Comparison of ENCODE assay signal across 9 mouse cellular contexts in genomic region chr16:91875567-91876344, GRCm38 (mm10).
DNase-seq lines count a peak whose midpoint lies in the region; ATAC-seq lines count a peak whose summit lies in the region.
"Had no signal": no experiment of that assay in that cellular context is flagged by ENCODE, and none has a peak within 500 bp of the region (broad histone marks: within the 10 kb centered on the region; RNA-seq: fewer than 3 reads in every experiment).

No protein-coding gene starts in this region.

- DNase-seq in adrenal gland, postnatal 14 days = peak; percentile 49
- no peak for DNase-seq in adrenal gland, adult 8-10 months
- DNase-seq in neural tube, embryonic 10.5 days (ENCODE audit: extremely low spot score, low spot score) = no peak
- no peak for DNase-seq in limb, embryonic 10.5 days (ENCODE audit: low spot score)
- peak; percentile 66 to 71 for DNase-seq in urinary bladder, postnatal 4 days (ENCODE audit: low spot score in 2 of 2)
- no peak for DNase-seq in right cerebral cortex, adult 18-20 months
- no peak for DNase-seq in left cerebral cortex, adult 11 months (ENCODE audit: low spot score)
- DNase-seq: lung, adult 18-20 months had no signal

- peaks cover 40% of the 10 kb centered on the region for H3K36me3 ChIP-seq in neural tube, embryonic 13.5 days
- peaks cover 21% of the 10 kb centered on the region for H3K36me3 ChIP-seq in limb, embryonic 10.5 days

- peak; percentile 59 for ATAC-seq in neural tube, embryonic 13.5 days (ENCODE audit: low read depth)

- H3K27ac ChIP-seq in neural tube, embryonic 13.5 days (replicated peaks) = peak overlapping the region; percentile 61
- H3K27ac ChIP-seq in limb, embryonic 10.5 days = peak overlapping the region; percentile 1; the same call in 1 of the 2 replicates

- H3K9ac ChIP-seq in neural tube, embryonic 13.5 days = no peak overlapping the region

- no peaks in the 10 kb centered on the region for H3K27me3 ChIP-seq in neural tube, embryonic 13.5 days
- no peaks in the 10 kb centered on the region for H3K27me3 ChIP-seq in limb, embryonic 10.5 days (ENCODE audit: low read depth, poor library complexity, severe bottlenecking)

- no peak overlapping the region for H3K4me2 ChIP-seq in neural tube, embryonic 13.5 days

- peaks cover 23% of the 10 kb centered on the region for H3K4me1 ChIP-seq in neural tube, embryonic 13.5 days (replicated peaks)
- peaks cover 23% of the 10 kb centered on the region for H3K4me1 ChIP-seq in limb, embryonic 10.5 days

- no peaks in the 10 kb centered on the region for H3K9me3 ChIP-seq in neural tube, embryonic 13.5 days
- H3K9me3 ChIP-seq in limb, embryonic 10.5 days (replicated peaks) = no peaks in the 10 kb centered on the region; the same call in 1 of the 2 replicates

- H3K4me3 ChIP-seq in neural tube, embryonic 13.5 days = no peak overlapping the region
- no peak overlapping the region; the same call in 1 of the 2 replicates for H3K4me3 ChIP-seq in limb, embryonic 10.5 days

- 49% methylated on average over 4 of the region's 4 CpGs for WGBS in neural tube, embryonic 13.5 days
- 34% methylated on average over 4 of the region's 4 CpGs for WGBS in limb, embryonic 10.5 days

Comparison
In these comparisons a context has a peak if more than half of its experiments do, and no peak if none do; other contexts are left out.
1. DNase-seq: peak in adrenal gland, postnatal 14 days (single experiment) and urinary bladder, postnatal 4 days (2 of 2); none in adrenal gland, adult 8-10 months (single experiment), neural tube, embryonic 10.5 days (single experiment), limb, embryonic 10.5 days (single experiment), right cerebral cortex, adult 18-20 months (single experiment) and left cerebral cortex, adult 11 months (single experiment).